Mouse (Mus musculus) midbrain, embryonic 12.5 days (tissue): ENCODE measurements around the gene Ucn. TPM values are rescaled to one million over a fixed set of nuclear protein-coding genes. Genes with fewer than 3 reads are reported as not detected.

Experiments used
- ATAC-seq: fragments of 200-750 bp; cut with Nextera tagmentation; 2 replicates; pipeline ENCODE4 v1.8.0; 2017; ENCODE audit warnings: low read depth, moderate TSS enrichment, moderate library complexity; ENCODE audit not compliant: low FRiP score
- H3K27ac ChIP-seq: fragments of 300-500 bp; sonication (generic); replicated peaks from 2 replicates; pipeline ENCODE4 v1.5.1; 2016; ENCODE audit warnings: mild to moderate bottlenecking
- H3K27me3 ChIP-seq: fragments of 300-500 bp; sonication (generic); 2 replicates; pipeline ENCODE4 v1.6.1; 2016; ENCODE audit warnings: mild to moderate bottlenecking
- H3K36me3 ChIP-seq: fragments of 300-500 bp; sonication (generic); 2 replicates; pipeline ENCODE4 v1.6.1; 2016
- H3K4me1 ChIP-seq: fragments of 300-500 bp; sonication (generic); 2 replicates; pipeline ENCODE4 v1.6.1; 2016
- H3K4me2 ChIP-seq: fragments of 300-500 bp; sonication (generic); replicated peaks from 2 replicates; pipeline ENCODE4 v1.6.1; 2016; ENCODE audit warnings: mild to moderate bottlenecking, moderate library complexity
- H3K4me3 ChIP-seq: fragments of 300-500 bp; sonication (generic); 2 replicates; pipeline ENCODE4 v1.5.1; 2016; ENCODE audit warnings: mild to moderate bottlenecking
- H3K9ac ChIP-seq: fragments of 300-500 bp; sonication (generic); replicated peaks from 2 replicates; pipeline ENCODE4 v1.6.1; 2016; ENCODE audit warnings: mild to moderate bottlenecking, moderate library complexity
- H3K9me3 ChIP-seq: fragments of 300-500 bp; sonication (generic); 2 replicates; pipeline ENCODE4 v1.6.1; 2016; ENCODE audit warnings: mild to moderate bottlenecking
- WGBS: fragments of 180-500 bp; shearing (Covaris S2); methylation state at CpG from one replicate; pipeline ENCODE4 v1.1.7; 2016; 5-methylcytosine and 5-hydroxymethylcytosine counted together
- polyA plus RNA-seq: library from polyadenylated mRNA; unstranded; fragments of >200 nt; fragmentation: Nextera tagmentation; extraction: Ambion mirVana; gene quantifications from 2 replicates; pipeline ENCODE4 v1.2.1, GENCODE M21; 2016

Gene Ucn
- polyA plus RNA-seq, result not detected in 2 replicates

DNA sequence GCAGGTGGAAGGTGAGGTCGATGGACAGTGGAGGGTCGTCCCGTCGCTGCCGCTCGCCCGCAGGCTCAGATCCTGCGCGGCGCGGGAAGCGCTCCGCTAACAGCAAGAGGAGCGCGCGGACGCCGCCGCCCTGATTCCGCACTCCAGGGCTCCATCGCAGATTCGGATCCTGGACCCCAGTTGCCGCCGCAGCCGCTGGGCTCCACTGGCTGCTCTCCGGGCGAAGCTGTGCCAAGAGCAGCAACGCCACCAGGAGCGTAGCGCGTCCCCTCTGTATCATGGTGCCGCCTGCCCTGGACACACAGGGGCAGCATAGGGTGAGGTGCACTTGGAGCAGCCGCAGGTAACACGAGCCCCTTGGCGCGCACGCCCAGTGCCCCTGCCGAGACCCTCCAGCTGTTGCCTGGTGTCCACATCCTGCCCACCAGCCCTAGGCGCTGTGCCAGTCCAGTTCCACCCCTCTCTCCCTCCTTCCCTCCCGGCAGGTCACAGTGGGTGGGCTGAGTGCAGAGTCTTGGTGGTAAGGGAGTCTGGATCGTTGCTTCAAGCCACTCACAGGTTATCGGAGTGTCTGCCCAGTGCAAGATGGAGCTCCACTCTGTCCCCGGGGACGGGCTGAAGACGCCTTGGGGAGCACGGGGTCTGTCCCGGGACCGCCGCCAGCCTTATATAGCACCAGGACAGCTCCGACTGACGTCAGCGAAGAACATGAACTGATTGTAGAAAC, at the start of gene Ucn:
Gene Ucn, minus strand, starts transcription at position 589 of the 727 bp plus-strand sequence.
- Histone ChIP-seq H3K4me1 (peaks cover 19% of the 10 kb centered on the region), H3K9me3 (no peaks in the 10 kb centered on the region), H3K4me2 (peak within 1 kb of the TSS; percentile 49), H3K9ac (no peak within 1 kb of the TSS; the same call in 1 of the 2 replicates), H3K36me3 (peaks cover 8% of the 10 kb centered on the region; the same call in 1 of the 2 replicates), H3K27ac (no peak within 1 kb of the TSS), H3K27me3 (peaks cover 65% of the 10 kb centered on the region), H3K4me3 (peak within 1 kb of the TSS; percentile 33)
- no peak for ATAC-seq
- 2% methylated on average over 52 of the region's 52 CpGs for WGBS

DNA sequence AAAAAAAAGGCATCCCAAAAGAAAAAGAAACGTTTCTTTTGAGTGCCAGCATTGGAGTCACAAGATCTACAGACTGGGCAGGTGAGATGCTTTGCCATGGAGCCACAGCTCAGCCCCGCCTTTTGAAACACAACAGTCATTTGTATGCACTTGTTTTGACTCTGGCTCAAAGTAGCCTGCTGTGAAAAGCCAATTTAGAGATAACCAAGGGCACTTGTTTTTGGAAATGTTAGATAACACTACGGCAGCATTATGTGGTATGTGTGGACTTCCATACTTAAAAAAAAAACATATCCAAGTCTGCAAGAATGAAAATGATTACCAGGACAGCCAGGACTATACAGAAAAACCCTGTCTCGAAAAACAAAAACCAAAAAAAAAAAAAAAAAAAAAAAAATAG, 45.0 kb upstream of the Ucn start:
- Histone ChIP-seq H3K9ac (no peak overlapping the region), H3K4me2 (no peak overlapping the region), H3K9me3 (no peaks in the 10 kb centered on the region), H3K4me3 (no peak overlapping the region), H3K4me1 (peaks cover 9% of the 10 kb centered on the region), H3K36me3 (peaks cover 19% of the 10 kb centered on the region), H3K27me3 (no peaks in the 10 kb centered on the region), H3K27ac (no peak overlapping the region)
- no peak for ATAC-seq
- 64% methylated on average over 4 of the region's 4 CpGs for WGBS

DNA sequence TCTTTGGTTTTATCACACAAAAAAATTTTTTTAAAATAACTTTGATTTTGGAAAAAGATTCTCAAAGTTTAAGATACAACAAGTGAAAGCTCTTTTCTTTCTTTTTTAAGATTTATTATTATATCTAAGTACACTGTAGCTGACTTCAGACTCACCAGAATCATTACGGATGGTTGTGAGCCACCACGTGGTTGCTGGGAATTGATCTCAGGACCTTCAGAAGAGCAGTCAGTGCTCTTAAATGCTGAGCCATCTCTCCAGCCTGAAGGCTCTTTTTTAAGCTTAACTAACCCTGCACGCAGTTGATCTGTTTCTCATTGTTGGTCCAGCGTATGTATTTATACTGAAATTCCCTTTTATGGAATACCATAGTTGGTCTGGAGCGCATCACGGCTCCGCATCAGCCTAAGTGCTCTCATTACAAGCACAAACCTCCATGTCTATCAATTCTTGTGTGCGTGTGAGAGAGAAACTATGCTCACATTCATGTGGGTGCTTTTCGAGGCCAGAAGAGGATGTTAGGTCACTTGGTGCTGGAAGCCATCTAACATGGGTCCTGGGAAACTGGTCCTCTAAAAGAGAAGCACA, 42.6 kb upstream of the Ucn start:
- no peaks in the 10 kb centered on the region for H3K27me3 ChIP-seq
- WGBS, result 96% methylated on average over 9 of the region's 9 CpGs
- ATAC-seq, result no peak
- H3K27ac ChIP-seq, result no peak overlapping the region
- no peaks in the 10 kb centered on the region for H3K9me3 ChIP-seq
- no peak overlapping the region for H3K4me3 ChIP-seq
- H3K9ac ChIP-seq, result no peak overlapping the region
- no peak overlapping the region for H3K4me2 ChIP-seq
- peaks cover 15% of the 10 kb centered on the region for H3K4me1 ChIP-seq
- 0 out of 2 replicates have a peak, but pooled peaks cover 5% of the 10 kb centered on the region for H3K36me3 ChIP-seq

DNA sequence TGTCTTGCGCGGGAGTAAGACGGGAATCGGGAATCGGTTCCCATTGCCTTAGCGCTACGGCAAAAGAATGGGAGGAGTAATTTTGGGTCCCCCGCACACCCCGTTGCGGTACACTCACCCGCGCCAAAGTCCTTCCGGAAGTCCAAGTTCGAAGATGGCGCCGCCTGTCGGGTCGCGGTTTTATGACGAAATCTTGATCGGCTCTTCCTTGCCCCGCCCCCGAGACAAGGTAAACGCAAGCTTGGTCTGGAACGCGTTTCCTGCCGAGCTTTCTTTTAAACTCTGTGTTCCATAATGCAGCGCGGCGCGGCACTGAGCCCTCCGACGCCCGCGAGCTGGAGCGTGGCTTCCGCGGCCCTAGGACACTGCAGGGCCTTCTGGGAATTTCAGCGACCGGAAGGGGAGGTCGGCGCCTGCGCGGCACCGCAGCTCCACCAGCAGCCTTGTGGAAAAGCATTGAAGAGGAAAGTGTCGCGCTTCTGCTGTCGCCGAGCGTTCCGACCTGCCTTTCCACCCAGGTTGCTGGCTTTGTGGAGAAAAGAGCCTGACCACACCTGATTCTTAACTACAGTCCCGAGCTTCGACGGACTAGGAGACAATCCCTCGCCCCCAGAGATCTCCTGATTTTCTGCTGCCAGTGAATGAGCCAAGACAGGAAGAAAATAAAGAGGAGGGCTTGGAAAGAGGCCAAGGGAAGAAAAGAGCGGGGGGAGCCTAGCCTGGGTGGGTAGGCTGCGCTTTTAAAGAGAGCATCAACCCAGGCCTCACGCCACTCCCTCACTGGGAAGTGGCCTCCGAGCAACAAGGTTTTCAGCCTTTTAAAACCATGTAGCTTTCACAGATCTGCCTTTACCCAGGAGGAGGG, 41.4 kb upstream of the Ucn start, which contains the start of the genes Gm29609 and Gtf3c2:
Gene Gm29609, minus strand, starts transcription at position 146 of the 865 bp plus-strand sequence.
Gene Gtf3c2, minus strand, starts transcription at position 379 of the 865 bp plus-strand sequence.
- Histone ChIP-seq H3K27ac (peak within 1 kb of the TSS; percentile 98), H3K4me1 (peaks cover 15% of the 10 kb centered on the region), H3K4me2 (peak within 1 kb of the TSS; percentile 97), H3K36me3 (0 out of 2 replicates have a peak, but pooled peaks cover 5% of the 10 kb centered on the region), H3K27me3 (no peaks in the 10 kb centered on the region), H3K4me3 (peak within 1 kb of the TSS; percentile 61), H3K9me3 (no peaks in the 10 kb centered on the region), H3K9ac (peak within 1 kb of the TSS; percentile 75)
- WGBS, result under 1% methylated on average over 59 of the region's 59 CpGs
- ATAC-seq, result peak; percentile 97

GRCm38 (mm10) chr5:31179301-31179765, 40.7 kb upstream of the Ucn start:
- Histone ChIP-seq H3K9ac (peak overlapping the region; percentile 75), H3K36me3 (peaks cover 10% of the 10 kb centered on the region), H3K4me3 (peak overlapping the region; percentile 61), H3K27me3 (no peaks in the 10 kb centered on the region), H3K4me1 (peaks cover 15% of the 10 kb centered on the region), H3K4me2 (peak overlapping the region; percentile 97), H3K27ac (peak overlapping the region; percentile 98), H3K9me3 (no peaks in the 10 kb centered on the region)
- under 1% methylated on average over 25 of the region's 25 CpGs for WGBS
- ATAC-seq, result peak; percentile 66

DNA sequence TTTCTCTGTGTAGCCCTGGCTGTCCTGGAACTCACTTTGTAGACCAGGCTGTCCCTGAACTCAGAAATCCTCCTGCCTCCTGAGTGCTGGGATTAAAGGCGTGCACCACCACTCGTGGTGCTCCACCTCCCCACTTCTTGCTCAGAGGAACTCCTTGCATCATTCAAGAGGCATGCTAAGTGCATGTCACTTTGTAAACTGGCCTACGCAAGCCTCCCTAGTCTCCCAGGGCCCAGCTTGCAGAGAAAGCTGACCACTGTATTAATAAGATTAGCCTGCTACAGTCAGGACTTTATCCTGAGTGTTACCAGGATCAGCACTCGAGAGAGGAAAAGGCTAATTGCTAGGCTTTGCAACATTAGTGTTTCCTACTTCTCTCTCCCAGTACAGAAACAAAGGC, 30.0 kb upstream of the Ucn start:
- Histone ChIP-seq H3K4me1 (no peaks in the 10 kb centered on the region), H3K9ac (no peak overlapping the region), H3K36me3 (peaks cover 96% of the 10 kb centered on the region), H3K27me3 (no peaks in the 10 kb centered on the region), H3K27ac (no peak overlapping the region), H3K4me2 (no peak overlapping the region), H3K9me3 (no peaks in the 10 kb centered on the region), H3K4me3 (no peak overlapping the region)
- no peak for ATAC-seq
- WGBS, result 97% methylated on average over 4 of the region's 4 CpGs

DNA sequence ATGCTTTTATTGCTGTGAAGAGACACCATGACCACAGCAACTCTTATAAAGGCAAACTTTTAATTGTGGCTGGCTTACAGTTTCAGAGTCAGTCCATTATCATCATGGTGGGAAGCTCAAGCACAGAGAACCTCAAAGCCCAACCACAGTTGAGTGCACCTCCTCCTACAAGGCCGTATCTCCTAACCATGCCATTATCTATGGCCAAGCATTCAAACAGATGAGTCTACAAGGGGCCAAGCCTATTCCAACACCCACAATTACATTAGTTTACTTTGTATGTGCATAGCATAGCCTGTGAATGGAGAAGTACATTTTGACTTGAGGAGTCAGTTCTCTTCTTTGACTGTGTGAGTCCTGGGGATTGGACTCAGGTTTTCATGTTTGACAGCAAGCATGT, 26.2 kb upstream of the Ucn start:
- peaks cover 93% of the 10 kb centered on the region for H3K36me3 ChIP-seq
- no peaks in the 10 kb centered on the region for H3K27me3 ChIP-seq
- WGBS, result 88% methylated on average over 1 of the region's 1 CpGs
- no peak for ATAC-seq
- H3K27ac ChIP-seq, result no peak overlapping the region
- no peaks in the 10 kb centered on the region for H3K4me1 ChIP-seq
- no peak overlapping the region for H3K4me3 ChIP-seq
- H3K9me3 ChIP-seq, result no peaks in the 10 kb centered on the region
- no peak overlapping the region for H3K9ac ChIP-seq
- no peak overlapping the region for H3K4me2 ChIP-seq

GRCm38 (mm10) chr5:31162462-31162861, 23.8 kb upstream of the Ucn start:
- Histone ChIP-seq H3K9ac (no peak overlapping the region), H3K4me2 (no peak overlapping the region), H3K27me3 (no peaks in the 10 kb centered on the region), H3K4me1 (no peaks in the 10 kb centered on the region), H3K36me3 (peaks cover 93% of the 10 kb centered on the region), H3K27ac (no peak overlapping the region), H3K9me3 (no peaks in the 10 kb centered on the region), H3K4me3 (no peak overlapping the region)
- no peak for ATAC-seq

DNA sequence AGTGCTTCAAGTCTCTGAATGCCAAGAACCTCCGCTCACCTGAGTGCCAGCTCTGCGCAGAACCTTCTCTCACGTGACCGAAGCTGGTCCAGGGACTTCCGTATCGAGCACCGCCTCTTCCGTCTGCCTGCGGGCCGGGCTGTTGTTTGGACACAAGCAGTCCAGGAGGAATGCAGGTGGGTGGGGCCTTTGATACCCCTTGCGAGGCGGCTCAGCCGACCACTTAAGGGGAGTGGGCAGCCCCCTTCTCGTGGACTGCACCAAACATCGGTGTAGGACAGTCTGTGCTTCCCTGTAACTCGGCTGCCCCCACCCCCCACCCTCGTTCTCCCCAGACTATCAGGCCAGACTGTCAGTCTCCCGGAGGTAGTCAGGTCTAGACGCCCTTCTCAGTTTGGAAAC, 15.5 kb upstream of the Ucn start, which contains the start of gene Mpv17:
Gene Mpv17, minus strand, starts transcription at position 100 of the 402 bp plus-strand sequence.
- H3K36me3 ChIP-seq, result peaks cover 39% of the 10 kb centered on the region
- 0% methylated on average over 19 of the region's 19 CpGs for WGBS
- peaks cover 14% of the 10 kb centered on the region for H3K4me1 ChIP-seq
- peak within 1 kb of the TSS; percentile 69 for H3K9ac ChIP-seq
- ATAC-seq, result peak; percentile 92
- peak within 1 kb of the TSS; percentile 69 for H3K4me3 ChIP-seq
- H3K9me3 ChIP-seq, result no peaks in the 10 kb centered on the region
- no peaks in the 10 kb centered on the region for H3K27me3 ChIP-seq
- H3K4me2 ChIP-seq, result peak within 1 kb of the TSS; percentile 65
- H3K27ac ChIP-seq, result peak within 1 kb of the TSS; percentile 74

DNA sequence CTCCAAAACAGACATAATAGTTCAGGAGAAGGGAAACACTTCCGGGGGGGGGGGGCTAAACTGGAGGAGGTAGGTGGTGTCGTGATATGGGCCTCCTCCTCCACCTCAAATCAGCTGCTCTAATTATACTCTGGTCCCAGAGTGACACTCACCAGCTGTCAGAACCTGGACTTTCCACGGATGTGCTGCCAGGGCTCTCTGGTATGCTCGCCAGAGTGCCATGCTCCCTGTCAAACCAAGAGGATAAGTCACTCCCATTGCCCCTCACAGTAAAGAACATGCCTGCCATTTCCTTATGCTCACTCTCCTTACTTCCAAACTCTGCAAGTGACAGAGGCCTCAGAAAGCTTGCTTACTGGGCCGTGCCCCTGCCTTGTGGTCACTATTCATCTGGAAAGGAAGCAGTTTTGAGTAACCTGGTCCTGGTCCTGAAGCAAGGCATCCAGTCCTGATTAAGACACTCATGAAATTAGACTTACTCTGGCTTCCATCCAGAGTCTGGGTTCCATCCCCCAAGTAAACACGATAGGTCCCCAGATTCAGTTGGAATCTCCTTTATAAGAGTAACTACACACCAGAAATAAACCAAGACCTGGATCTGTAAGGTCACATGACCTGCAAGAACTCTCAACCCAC, 15.0 kb upstream of the Ucn start:
- ATAC-seq, result no peak
- Histone ChIP-seq H3K36me3 (peaks cover 33% of the 10 kb centered on the region), H3K9me3 (no peaks in the 10 kb centered on the region), H3K27ac (no peak overlapping the region), H3K4me1 (peaks cover 14% of the 10 kb centered on the region), H3K4me2 (peak overlapping the region; percentile 65), H3K9ac (peak overlapping the region; percentile 69), H3K27me3 (no peaks in the 10 kb centered on the region), H3K4me3 (peak overlapping the region; percentile 69)
- 47% methylated on average over 6 of the region's 6 CpGs for WGBS

DNA sequence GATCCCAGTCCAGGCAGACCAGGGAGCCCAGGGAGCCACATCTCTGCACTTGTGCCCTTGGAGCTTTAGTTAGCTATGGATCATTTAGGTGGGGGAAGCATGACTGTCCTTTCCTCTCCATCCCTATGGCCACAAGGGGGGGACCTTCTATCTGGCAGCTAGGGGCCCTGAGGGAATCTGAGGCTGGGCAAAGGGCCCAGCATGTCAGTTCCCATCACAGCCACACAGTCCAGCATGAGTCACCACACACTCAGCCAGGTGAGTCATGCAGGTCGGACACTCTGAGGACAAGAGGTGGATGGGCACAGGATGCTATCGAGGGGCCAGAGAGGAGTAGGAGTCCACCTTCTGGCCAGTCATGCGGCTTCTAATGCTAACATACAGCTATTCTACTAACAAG, 13.1 kb upstream of the Ucn start:
- H3K9ac ChIP-seq, result no peak overlapping the region
- H3K4me1 ChIP-seq, result peaks cover 14% of the 10 kb centered on the region
- H3K36me3 ChIP-seq, result peaks cover 22% of the 10 kb centered on the region; the same call in 1 of the 2 replicates
- no peaks in the 10 kb centered on the region for H3K27me3 ChIP-seq
- no peak for ATAC-seq
- H3K4me3 ChIP-seq, result no peak overlapping the region
- no peaks in the 10 kb centered on the region for H3K9me3 ChIP-seq
- WGBS, result 94% methylated on average over 3 of the region's 3 CpGs
- H3K4me2 ChIP-seq, result no peak overlapping the region
- no peak overlapping the region for H3K27ac ChIP-seq
